In the genomic region with DNA sequence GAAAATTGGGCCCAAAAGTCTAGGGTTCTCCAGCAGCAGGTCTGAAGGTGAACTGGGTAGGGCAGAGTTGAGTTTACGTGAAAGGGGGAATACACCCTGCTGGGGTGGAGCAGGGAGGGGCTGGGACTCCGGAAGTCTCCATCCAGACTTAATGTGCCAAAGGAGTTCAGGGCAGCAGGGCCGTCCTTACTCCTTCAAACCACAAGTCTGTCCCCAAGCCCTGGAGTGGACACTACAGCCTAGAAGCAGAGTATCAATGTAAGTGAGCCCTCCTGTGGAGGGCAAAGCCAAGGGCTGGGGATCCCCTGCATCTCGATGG, we compare ENCODE assay signal across 9 mouse cellular contexts. TPM values are rescaled to one million over a fixed set of nuclear protein-coding genes. Genes with fewer than 3 reads are reported as not detected.
DNase-seq lines count a peak whose midpoint lies in the region; ATAC-seq lines count a peak whose summit lies in the region.
"Had no signal": no experiment of that assay in that cellular context is flagged by ENCODE, and none has a peak within 500 bp of the region (broad histone marks: within the 10 kb centered on the region; RNA-seq: fewer than 3 reads in every experiment).

No protein-coding gene starts in this region.

- no peak overlapping the region for H3K4me3 ChIP-seq in heart, embryonic 11.5 days (ENCODE audit: low read depth, low read length)
- 0 out of 2 replicates have a peak overlapping the region, but pooled peaks have one; percentile 9 for H3K4me3 ChIP-seq in embryonic facial prominence, embryonic 13.5 days
- H3K4me3 ChIP-seq in midbrain, embryonic 14.5 days (replicated peaks; ENCODE audit: low read depth, low read length): no peak overlapping the region

- no peak for ATAC-seq in heart, embryonic 11.5 days (replicated peaks; ENCODE audit: insufficient number of reproducible peaks, low FRiP score, low TSS enrichment)
- no peak for ATAC-seq in embryonic facial prominence, embryonic 13.5 days (ENCODE audit: insufficient number of reproducible peaks, insufficient read depth, low FRiP score, low TSS enrichment, low read depth)
- no peak for ATAC-seq in midbrain, embryonic 14.5 days (ENCODE audit: low FRiP score, low TSS enrichment)
- no peak for ATAC-seq in monocyte, adult 5-6 weeks (replicated peaks; ENCODE audit: insufficient number of reproducible peaks, low FRiP score, low TSS enrichment, poor library complexity, severe bottlenecking)

- H3K36me3 ChIP-seq in heart, embryonic 11.5 days (ENCODE audit: control insufficient read depth, insufficient read depth, low read length): no peaks in the 10 kb centered on the region
- H3K36me3 ChIP-seq in embryonic facial prominence, embryonic 13.5 days: no peaks in the 10 kb centered on the region
- H3K36me3 ChIP-seq in midbrain, embryonic 14.5 days (ENCODE audit: control insufficient read depth, insufficient read depth, low read length): no peaks in the 10 kb centered on the region
- H3K36me3 ChIP-seq: embryonic facial prominence, embryonic 15.5 days had no signal

- 40% methylated on average over 4 of the region's 4 CpGs for WGBS in heart, embryonic 11.5 days (ENCODE audit: insufficient replicate concordance)
- 44% methylated on average over 4 of the region's 4 CpGs for WGBS in embryonic facial prominence, embryonic 13.5 days
- 49% methylated on average over 4 of the region's 4 CpGs for WGBS in midbrain, embryonic 14.5 days

- DNase-seq in heart, postnatal 4 days: no peak
- peak; percentile 59 to 61 for DNase-seq in kidney, adult 8-10 months
- DNase-seq in midbrain, embryonic 14.5 days: no peak
- no peak for DNase-seq in adipocyte (ENCODE audit: low spot score)
- DNase-seq in adrenal gland, postnatal 10 days: no peak

- peak overlapping the region; percentile 33 for H3K4me2 ChIP-seq in heart, embryonic 11.5 days
- H3K4me2 ChIP-seq in embryonic facial prominence, embryonic 13.5 days: peak overlapping the region; percentile 90; the same call in 1 of the 2 replicates
- peak overlapping the region; percentile 93 for H3K4me2 ChIP-seq in midbrain, embryonic 14.5 days (ENCODE audit: low read length)

- H3K27me3 ChIP-seq in heart, embryonic 11.5 days (ENCODE audit: control insufficient read depth, insufficient read depth, low read length): no peaks in the 10 kb centered on the region
- H3K27me3 ChIP-seq in embryonic facial prominence, embryonic 13.5 days: peaks cover 7% of the 10 kb centered on the region; the same call in 1 of the 2 replicates
- H3K27me3 ChIP-seq in midbrain, embryonic 14.5 days (ENCODE audit: control insufficient read depth, insufficient read depth, low read length): no peaks in the 10 kb centered on the region
- H3K27me3 ChIP-seq: embryonic facial prominence, embryonic 15.5 days had no signal

- peaks cover 37% of the 10 kb centered on the region for H3K4me1 ChIP-seq in heart, embryonic 11.5 days (ENCODE audit: control insufficient read depth, insufficient read depth, low read length)
- peaks cover 37% of the 10 kb centered on the region for H3K4me1 ChIP-seq in embryonic facial prominence, embryonic 13.5 days
- H3K4me1 ChIP-seq in midbrain, embryonic 14.5 days (ENCODE audit: control insufficient read depth, insufficient read depth, low read length): peaks cover 36% of the 10 kb centered on the region

- H3K9ac ChIP-seq in heart, embryonic 11.5 days (ENCODE audit: low read depth, low read length): no peak overlapping the region
- no peak overlapping the region for H3K9ac ChIP-seq in embryonic facial prominence, embryonic 13.5 days
- H3K9ac ChIP-seq in midbrain, embryonic 14.5 days (replicated peaks; ENCODE audit: low read length): peak overlapping the region; percentile 12; the same call in 1 of the 2 replicates
- H3K9ac ChIP-seq: embryonic facial prominence, embryonic 15.5 days had no signal

- H3K27ac ChIP-seq in heart, embryonic 11.5 days (ENCODE audit: low read depth, low read length): 0 out of 2 replicates have a peak overlapping the region, but pooled peaks have one; percentile 24
- H3K27ac ChIP-seq in embryonic facial prominence, embryonic 13.5 days: peak overlapping the region; percentile 29; the same call in 1 of the 2 replicates
- H3K27ac ChIP-seq in midbrain, embryonic 14.5 days (replicated peaks; ENCODE audit: low read depth, low read length): no peak overlapping the region

- H3K9me3 ChIP-seq in heart, embryonic 11.5 days (replicated peaks; ENCODE audit: control insufficient read depth, low read length): no peaks in the 10 kb centered on the region
- no peaks in the 10 kb centered on the region for H3K9me3 ChIP-seq in embryonic facial prominence, embryonic 13.5 days
- H3K9me3 ChIP-seq in midbrain, embryonic 14.5 days (ENCODE audit: control insufficient read depth, low read length): no peaks in the 10 kb centered on the region
- H3K9me3 ChIP-seq: embryonic facial prominence, embryonic 15.5 days had no signal

RNA-seq across cellular contexts. Expression of a gene that starts 2.4 kb away (rescaled TPM):
- 94.0 and 96.7 TPM in 2 replicates for polyA plus RNA-seq in heart, embryonic 11.5 days (2014; fragmentation: Nextera tagmentation; extraction: Ambion mirVana)
- total RNA-seq in heart, postnatal 4 days (2021): 100 to 1,000 TPM; 244 to 245 TPM
- 28.4 and 34.0 TPM in 2 replicates for polyA plus RNA-seq in embryonic facial prominence, embryonic 13.5 days (2015; fragmentation: Nextera tagmentation; extraction: Ambion mirVana)
- polyA plus RNA-seq in midbrain, embryonic 14.5 days (2014; fragmentation: Nextera tagmentation; extraction: Ambion mirVana): 42.3 and 49.7 TPM in 2 replicates
- total RNA-seq in monocyte, adult 5-6 weeks (2017): 142 to 166 TPM (median 145 TPM) in 3 replicates
- total RNA-seq in adrenal gland, postnatal 10 days (2021): 10 to 100 TPM; 53.9 to 80.1 TPM

RNA-seq across cellular contexts. Expression of a gene that starts 22.1 kb away (rescaled TPM):
- polyA plus RNA-seq in heart, embryonic 11.5 days (2014; fragmentation: Nextera tagmentation; extraction: Ambion mirVana): 0.55 and 0.87 TPM in 2 replicates
- not detected for total RNA-seq in heart, postnatal 4 days (2021)
- polyA plus RNA-seq in embryonic facial prominence, embryonic 13.5 days (2015; fragmentation: Nextera tagmentation; extraction: Ambion mirVana): 1.8 TPM in 2 replicates
- 1.0 and 1.6 TPM in 2 replicates for polyA plus RNA-seq in midbrain, embryonic 14.5 days (2014; fragmentation: Nextera tagmentation; extraction: Ambion mirVana)
- total RNA-seq in monocyte, adult 5-6 weeks (2017): 0.68 to 1.2 TPM in 2 of 3 replicates, not detected in the other
- not detected for total RNA-seq in adrenal gland, postnatal 10 days (2021)

RNA-seq across cellular contexts. Expression of a gene that starts 40.3 kb away (rescaled TPM):
- not detected in 2 replicates for polyA plus RNA-seq in heart, embryonic 11.5 days (2014; fragmentation: Nextera tagmentation; extraction: Ambion mirVana)
- not detected for total RNA-seq in heart, postnatal 4 days (2021)
- 1.1 TPM in 1 of 2 replicates, not detected in the other for polyA plus RNA-seq in embryonic facial prominence, embryonic 13.5 days (2015; fragmentation: Nextera tagmentation; extraction: Ambion mirVana)
- 0.41 and 0.69 TPM in 2 replicates for polyA plus RNA-seq in midbrain, embryonic 14.5 days (2014; fragmentation: Nextera tagmentation; extraction: Ambion mirVana)
- total RNA-seq in monocyte, adult 5-6 weeks (2017): not detected in 3 replicates
- not detected for total RNA-seq in adrenal gland, postnatal 10 days (2021)

Comparison
In these comparisons a context has a peak if more than half of its experiments do, and no peak if none do; other contexts are left out.
1. H3K4me2 ChIP-seq: peak in every context shown above with its lines; median percentile 93 in midbrain, embryonic 14.5 days; 90 in embryonic facial prominence, embryonic 13.5 days; 33 in heart, embryonic 11.5 days.
2. DNase-seq: peak in kidney, adult 8-10 months (2 of 2); none in heart, postnatal 4 days (single experiment), midbrain, embryonic 14.5 days (single experiment), adipocyte (single experiment) and adrenal gland, postnatal 10 days (single experiment).